Mouse (Mus musculus) kidney, adult 2 months (tissue): ENCODE measurements around the gene Chst12. TPM values are rescaled to one million over a fixed set of nuclear protein-coding genes. Genes with fewer than 3 reads are reported as not detected.
"Not testable (repeated sequence)": the region's sequence is repeated elsewhere in the genome, so short reads cannot be mapped to it uniquely, and the experiment has no call there.

Experiments
- DNase-seq: peaks from one replicate; pipeline ENCODE4 v3.0.0; 2021
- H3K27ac ChIP-seq: fragments of 200-500 bp; 2 replicates; pipeline ENCODE4 v1.5.1; 2012; ENCODE audit warnings: low read depth, low read length, control low read depth, inconsistent platforms; ENCODE audit not compliant: insufficient read depth
- H3K27me3 ChIP-seq: fragments of 200-500 bp; replicated peaks from 2 replicates; pipeline ENCODE4 v1.6.1; 2012; ENCODE audit warnings: mild to moderate bottlenecking, moderate library complexity, low read length, inconsistent platforms; ENCODE audit not compliant: control insufficient read depth, insufficient read depth
- H3K36me3 ChIP-seq: fragments of 200-500 bp; 2 replicates; pipeline ENCODE4 v1.6.1; 2012; ENCODE audit warnings: mild to moderate bottlenecking, moderate library complexity, low read length, inconsistent platforms; ENCODE audit not compliant: control insufficient read depth, insufficient read depth
- H3K4me1 ChIP-seq: fragments of 200-500 bp; 2 replicates; pipeline ENCODE4 v1.6.1; 2011; ENCODE audit warnings: low read length; ENCODE audit not compliant: control insufficient read depth, insufficient read depth
- H3K4me3 ChIP-seq: fragments of 200-500 bp; 2 replicates; pipeline ENCODE4 v1.5.1; 2011; ENCODE audit warnings: mild to moderate bottlenecking, low read depth, low read length, control low read depth; ENCODE audit not compliant: insufficient read depth
- CTCF ChIP-seq: fragments of 200-500 bp; conservative IDR thresholded peaks from 2 replicates; pipeline ENCODE4 v1.5.1; 2011; ENCODE audit warnings: low read depth, mild to moderate bottlenecking, control low read depth, low read length, moderate library complexity, mixed read lengths; ENCODE audit not compliant: insufficient read depth, insufficient read length
- POLR2A ChIP-seq: fragments of 200-500 bp; IDR thresholded peaks from one replicate; pipeline ENCODE4 v1.6.1; 2011; ENCODE audit warnings: low read depth, low read length, control low read depth
- WGBS: fragments of 180-500 bp; shearing (Covaris S2); methylation state at CpG from one replicate; pipeline ENCODE4 v1.1.7; 2018; 5-methylcytosine and 5-hydroxymethylcytosine counted together
- polyA plus RNA-seq: library from polyadenylated mRNA; depleted of rRNA; stranded (reverse); fragments of >200 nt; gene quantifications from 2 replicates; pipeline ENCODE4 v1.2.3, GENCODE M21; 2012

Gene Chst12
- polyA plus RNA-seq, 1 experiment = 8.3 TPM

- no peaks in the 10 kb centered on the region for H3K36me3 ChIP-seq
- 14% methylated on average over 11 of the region's 11 CpGs for WGBS
- no peak for TF ChIP-seq POLR2A
- TF ChIP-seq CTCF = no peak
- H3K4me1 ChIP-seq = no peaks in the 10 kb centered on the region
- H3K4me3 ChIP-seq = no peak overlapping the region
- H3K27ac ChIP-seq = no peak overlapping the region
- no peak for DNase-seq
- H3K27me3 ChIP-seq = no peaks in the 10 kb centered on the region
Measured at GRCm38 (mm10) chr5:140492684-140493233, 12.6 kb upstream of the Chst12 start.

DNA sequence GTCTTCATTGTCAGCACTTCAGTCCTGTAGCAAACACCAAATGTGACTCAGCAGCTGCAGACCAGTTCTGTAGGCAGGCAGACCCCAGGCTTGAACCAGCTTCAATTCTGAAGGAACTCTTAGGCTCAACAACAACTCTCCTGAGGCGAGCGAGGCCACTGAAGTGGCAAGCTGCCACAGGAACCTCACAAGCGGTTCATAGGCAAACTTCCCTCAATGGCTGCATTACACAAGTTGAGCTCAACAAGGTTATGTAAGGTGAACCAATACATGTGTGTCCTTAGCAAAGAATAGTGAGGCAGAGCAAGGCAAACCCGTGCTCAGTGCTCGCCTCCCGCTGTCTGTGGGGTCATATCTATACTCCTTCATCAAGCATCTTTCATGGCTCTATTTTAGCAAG, 7.2 kb upstream of the Chst12 start:
- Histone ChIP-seq H3K27ac (no peak overlapping the region), H3K4me3 (no peak overlapping the region), H3K4me1 (peaks cover 2% of the 10 kb centered on the region; the same call in 1 of the 2 replicates), H3K36me3 (no peaks in the 10 kb centered on the region), H3K27me3 (no peaks in the 10 kb centered on the region)
- TF ChIP-seq CTCF (no peak), POLR2A (no peak)
- DNase-seq = no peak
- WGBS = 75% methylated on average over 6 of the region's 6 CpGs

- Histone ChIP-seq H3K36me3 (no peaks in the 10 kb centered on the region), H3K4me3 (no peak overlapping the region), H3K4me1 (peaks cover 3% of the 10 kb centered on the region; the same call in 1 of the 2 replicates), H3K27me3 (no peaks in the 10 kb centered on the region), H3K27ac (no peak overlapping the region)
- no peak for DNase-seq
- WGBS = 88% methylated on average over 6 of the region's 6 CpGs
- no peak for TF ChIP-seq POLR2A
- no peak for TF ChIP-seq CTCF
Measured at GRCm38 (mm10) chr5:140500736-140501135, 4.6 kb upstream of the Chst12 start.

DNA sequence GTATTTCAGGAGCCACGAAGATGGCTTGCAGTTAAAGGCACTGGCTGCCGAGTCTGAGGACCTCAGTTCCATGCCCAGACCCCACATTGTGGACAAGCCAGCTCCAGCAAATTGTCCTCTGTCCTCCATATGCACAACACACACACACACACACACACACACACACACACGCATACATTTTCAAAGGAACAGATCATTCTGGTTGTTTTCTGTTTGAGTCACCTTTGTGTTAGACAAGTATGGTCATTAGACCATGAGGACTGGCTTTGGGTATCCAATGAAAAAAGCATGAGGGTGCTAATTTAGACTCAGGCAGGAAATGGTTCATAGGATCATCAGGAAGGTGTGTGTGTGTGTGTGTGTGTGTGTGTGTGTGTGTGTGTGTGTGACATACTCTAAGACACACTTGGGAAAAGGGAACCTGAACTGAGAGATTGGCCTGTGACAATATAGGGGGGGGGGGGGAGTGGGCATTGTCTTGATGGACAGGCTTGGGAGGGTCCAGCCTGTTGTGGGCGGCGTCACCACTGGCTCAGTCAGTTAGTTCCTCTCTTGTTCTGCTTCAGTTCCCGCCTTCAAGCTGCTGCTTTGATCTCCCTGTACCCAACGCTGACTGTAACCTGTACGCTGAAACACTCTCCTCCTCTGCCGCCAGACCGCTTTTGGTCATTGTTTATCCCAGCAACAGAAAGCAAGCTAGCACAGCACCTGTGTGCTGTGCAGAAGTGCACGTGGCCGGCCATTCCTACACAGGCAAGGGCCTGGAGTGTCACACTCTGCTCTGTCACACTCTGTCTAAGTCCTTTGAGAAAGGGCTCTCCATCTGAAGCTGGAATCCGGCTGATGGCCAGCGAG, 3.1 kb upstream of the Chst12 start:
- peaks cover 3% of the 10 kb centered on the region; the same call in 1 of the 2 replicates for H3K4me1 ChIP-seq
- peak; percentile 15 for DNase-seq
- H3K4me3 ChIP-seq = no peak overlapping the region
- no peaks in the 10 kb centered on the region for H3K27me3 ChIP-seq
- no peaks in the 10 kb centered on the region for H3K36me3 ChIP-seq
- 23% methylated on average over 14 of the region's 14 CpGs for WGBS
- H3K27ac ChIP-seq = no peak overlapping the region
- no peak for TF ChIP-seq POLR2A
- TF ChIP-seq CTCF = no peak

GRCm38 (mm10) chr5:140502925-140503324, 2.4 kb upstream of the Chst12 start:
- under 1% methylated on average over 12 of the region's 12 CpGs for WGBS
- H3K27me3 ChIP-seq, H3K36me3 ChIP-seq, H3K4me1 ChIP-seq, H3K27ac ChIP-seq: not testable (repeated sequence)
- H3K4me3 ChIP-seq = peak overlapping the region; percentile 29; the same call in 1 of the 2 replicates
- DNase-seq = peak; percentile 90

DNA sequence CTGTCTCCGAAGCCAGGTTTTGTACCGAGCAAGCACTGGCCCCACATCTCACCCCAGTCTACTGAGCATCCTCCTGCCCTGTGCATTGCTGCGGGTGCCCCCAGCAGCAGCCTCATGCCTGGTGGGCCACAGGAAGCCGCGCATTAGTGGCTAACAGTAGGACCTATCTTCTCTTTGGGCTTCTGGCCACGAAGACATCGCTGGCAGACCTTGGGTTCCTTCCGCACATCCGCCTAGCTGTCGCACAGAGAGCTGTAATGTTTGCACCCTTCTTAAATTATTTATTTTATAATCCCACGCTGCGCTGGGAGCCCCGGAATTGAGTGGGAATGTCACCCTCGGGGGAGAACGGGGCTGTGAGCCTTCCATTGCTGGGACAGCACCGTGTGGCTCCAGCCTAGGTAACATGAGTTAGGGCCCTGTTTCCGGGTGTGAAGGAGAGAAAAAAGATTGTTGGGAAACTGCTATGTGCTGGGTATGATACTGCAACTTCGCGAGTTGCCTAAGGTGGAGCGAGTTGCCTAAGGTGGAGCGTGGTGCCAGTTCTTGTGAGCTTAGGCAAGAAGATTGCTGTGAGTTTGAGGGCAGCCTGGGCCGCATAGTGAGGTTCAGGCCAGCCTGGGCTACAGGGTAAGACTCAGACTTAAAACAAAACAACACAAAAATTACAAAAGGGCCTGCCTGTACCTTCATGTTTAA, 895 bp downstream of the Chst12 start:
- DNase-seq = no peak
- Histone ChIP-seq H3K36me3 (no peaks in the 10 kb centered on the region), H3K27me3 (no peaks in the 10 kb centered on the region), H3K4me1 (peaks cover 3% of the 10 kb centered on the region; the same call in 1 of the 2 replicates), H3K27ac (no peak overlapping the region), H3K4me3 (peak overlapping the region; percentile 51)
- 37% methylated on average over 22 of the region's 22 CpGs for WGBS
- TF ChIP-seq CTCF (no peak), POLR2A (no peak)
